Mouse (Mus musculus) cerebellum, adult 9-11 months (tissue): Measurements from ENCODE around the gene Gbe1.

Experiments
- DNase-seq: peaks from one replicate; pipeline ENCODE4 v3.0.0; 2022

The Gbe1 gene

GRCm38 (mm10) chr16:70602326-70602725 is 288.6 kb downstream of the Gbe1 start:
- DNase-seq = no peak

- no peak for DNase-seq
These were observed 294.6 kb downstream of the Gbe1 start for GRCm38 (mm10) chr16:70608358-70608757.

- no peak for DNase-seq
These were observed 303.9 kb downstream of the Gbe1 start for GRCm38 (mm10) chr16:70617691-70618090.

GRCm38 (mm10) chr16:70618168-70618567 is 304.4 kb downstream of the Gbe1 start:
- no peak for DNase-seq
